In the genomic region with DNA sequence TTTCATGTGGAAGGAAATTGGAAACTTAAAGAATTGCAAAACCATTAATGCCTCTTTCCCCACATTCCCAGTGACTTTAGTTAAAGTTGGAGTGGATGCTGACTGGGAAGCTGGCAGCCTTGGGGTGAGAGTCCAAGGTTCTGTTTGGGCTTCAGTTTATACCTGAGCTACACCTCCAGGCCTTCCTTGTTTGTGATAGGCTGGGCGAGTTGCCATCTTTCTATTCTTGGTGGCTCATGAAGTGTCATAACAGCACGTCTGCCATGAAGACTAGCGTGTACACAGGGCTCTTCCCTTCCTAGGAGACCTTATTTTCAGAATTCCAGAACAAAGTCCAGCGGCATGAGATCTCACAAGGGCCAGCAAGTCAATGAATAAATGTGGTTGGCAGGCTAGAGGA, we compare ENCODE assay signal across 21 mouse cellular contexts. TPM values are rescaled to one million over a fixed set of nuclear protein-coding genes. Genes with fewer than 3 reads are reported as not detected.
DNase-seq lines count a peak whose midpoint lies in the region; ATAC-seq and TF ChIP-seq lines count a peak whose summit lies in the region.
"Had no signal": no experiment of that assay in that cellular context is flagged by ENCODE, and none has a peak within 500 bp of the region (broad histone marks: within the 10 kb centered on the region; RNA-seq: fewer than 3 reads in every experiment).

No protein-coding gene starts in this region.

- H3K9me3 ChIP-seq in liver, embryonic 11.5 days (ENCODE audit: control insufficient read depth, low read length): no peaks in the 10 kb centered on the region
- H3K9me3 ChIP-seq in intestine, postnatal 0 days (ENCODE audit: control insufficient read depth): no peaks in the 10 kb centered on the region
- no peaks in the 10 kb centered on the region for H3K9me3 ChIP-seq in kidney, postnatal 0 days (replicated peaks; ENCODE audit: low read length)
- no peaks in the 10 kb centered on the region for H3K9me3 ChIP-seq in stomach, postnatal 0 days (ENCODE audit: control insufficient read depth, low read length)
- H3K9me3 ChIP-seq: forebrain, embryonic 12.5 days; heart, embryonic 13.5 days; limb, embryonic 12.5 days; midbrain, embryonic 13.5 days; neural tube, embryonic 15.5 days had no signal

- no peak for TF ChIP-seq EP300 in stomach, postnatal 0 days (optimal IDR thresholded peaks at IDR 0.05)

- TF ChIP-seq POLR2A in liver, adult 2 months (IDR thresholded peaks at IDR 0.05; ENCODE audit: extremely low read depth, insufficient read depth, low read length): no peak

- no peak overlapping the region for H3K4me3 ChIP-seq in liver, adult 2 months (ENCODE audit: insufficient read depth, low read depth, low read length)
- no peak overlapping the region for H3K4me3 ChIP-seq in liver, embryonic 11.5 days (ENCODE audit: low read depth, low read length)
- H3K4me3 ChIP-seq in intestine, postnatal 0 days (ENCODE audit: low read depth, low read length): no peak overlapping the region
- H3K4me3 ChIP-seq in kidney, postnatal 0 days (replicated peaks; ENCODE audit: low read depth, low read length): no peak overlapping the region
- no peak overlapping the region for H3K4me3 ChIP-seq in stomach, postnatal 0 days (ENCODE audit: low read depth, low read length)
- H3K4me3 ChIP-seq: forebrain, embryonic 12.5 days; heart, embryonic 13.5 days; limb, embryonic 12.5 days; midbrain, embryonic 13.5 days; neural tube, embryonic 15.5 days had no signal

- H3K79me2 ChIP-seq in liver, adult 2 months (ENCODE audit: control insufficient read depth, insufficient read depth, low read length): no peaks in the 10 kb centered on the region

- H3K27ac ChIP-seq in liver, adult 2 months (replicated peaks; ENCODE audit: insufficient read depth, low read depth, low read length): peak overlapping the region; percentile 78
- H3K27ac ChIP-seq in liver, embryonic 11.5 days (ENCODE audit: low read depth, low read length): no peak overlapping the region
- no peak overlapping the region for H3K27ac ChIP-seq in intestine, postnatal 0 days (ENCODE audit: low read depth, low read length)
- H3K27ac ChIP-seq in kidney, postnatal 0 days: no peak overlapping the region
- no peak overlapping the region for H3K27ac ChIP-seq in stomach, postnatal 0 days (replicated peaks)
- H3K27ac ChIP-seq: forebrain, embryonic 12.5 days; heart, embryonic 13.5 days; limb, embryonic 12.5 days; macrophage; midbrain, embryonic 13.5 days; neural tube, embryonic 15.5 days had no signal

- DNase-seq in liver, adult 2 months (ENCODE audit: extremely low read depth, low read depth, low spot score): peak; percentile 98
- DNase-seq in liver, embryonic 11.5 days (ENCODE audit: low spot score): no peak
- DNase-seq in kidney, postnatal 0 days (ENCODE audit: low spot score): no peak
- DNase-seq in stomach, postnatal 0 days (ENCODE audit: low spot score): no peak
- no peak for DNase-seq in natural killer cell, adult 2 months (ENCODE audit: low spot score in 2 of 2)
- no peak for DNase-seq in cerebellum, adult 11 months
- DNase-seq: adrenal gland, postnatal 36 days; cerebellum, postnatal 10 days; heart, postnatal 4 days; lung, embryonic 14.5 days; thymus, postnatal 25 days had no signal

- TF ChIP-seq CTCF in liver, adult 2 months (IDR thresholded peaks at IDR 0.05; ENCODE audit: low read depth, low read length): no peak
- TF ChIP-seq CTCF in intestine, postnatal 0 days (IDR thresholded peaks at IDR 0.05; ENCODE audit: low read depth): no peak
- TF ChIP-seq CTCF in kidney, postnatal 0 days (IDR thresholded peaks at IDR 0.05; ENCODE audit: low read depth): no peak
- TF ChIP-seq CTCF in stomach, postnatal 0 days (IDR thresholded peaks at IDR 0.05; ENCODE audit: low read depth): no peak

- no peak for ATAC-seq in liver, embryonic 11.5 days (replicated peaks; ENCODE audit: low FRiP score)
- peak; percentile 92 for ATAC-seq in intestine, postnatal 0 days
- peak; percentile 86 for ATAC-seq in kidney, postnatal 0 days (replicated peaks; ENCODE audit: low FRiP score, low read depth)
- ATAC-seq in stomach, postnatal 0 days (ENCODE audit: low FRiP score, low TSS enrichment): 0 out of 2 replicates have a peak, but pooled peaks have one; percentile 63
- ATAC-seq: activated CD4-positive, CD25-positive, alpha-beta regulatory T cell, adult 4 months; hindbrain, embryonic 16.5 days; midbrain, embryonic 13.5 days; Patski had no signal

- WGBS in liver, adult 2 months: 25% methylated on average over 4 of the region's 4 CpGs
- WGBS in liver, embryonic 11.5 days: 76% methylated on average over 4 of the region's 4 CpGs
- 21% methylated on average over 4 of the region's 4 CpGs for WGBS in intestine, postnatal 0 days
- 62% methylated on average over 4 of the region's 4 CpGs for WGBS in kidney, postnatal 0 days
- WGBS in stomach, postnatal 0 days: 46% methylated on average over 4 of the region's 4 CpGs

- no peak overlapping the region for H3K4me2 ChIP-seq in liver, embryonic 11.5 days
- H3K4me2 ChIP-seq in intestine, postnatal 0 days (replicated peaks; ENCODE audit: low read depth): no peak overlapping the region
- no peak overlapping the region for H3K4me2 ChIP-seq in kidney, postnatal 0 days (ENCODE audit: low read length)
- no peak overlapping the region for H3K4me2 ChIP-seq in stomach, postnatal 0 days (replicated peaks; ENCODE audit: low read depth)
- H3K4me2 ChIP-seq: forebrain, embryonic 12.5 days; heart, embryonic 13.5 days; limb, embryonic 12.5 days; lung, embryonic 14.5 days; midbrain, embryonic 13.5 days; neural tube, embryonic 15.5 days had no signal

- no peaks in the 10 kb centered on the region for H3K27me3 ChIP-seq in liver, adult 2 months (ENCODE audit: control insufficient read depth, insufficient read depth, low read length)
- H3K27me3 ChIP-seq in liver, embryonic 11.5 days (replicated peaks; ENCODE audit: control insufficient read depth, insufficient read depth, low read length): no peaks in the 10 kb centered on the region
- H3K27me3 ChIP-seq in intestine, postnatal 0 days (replicated peaks; ENCODE audit: control insufficient read depth, insufficient read depth, low read length): no peaks in the 10 kb centered on the region
- H3K27me3 ChIP-seq in kidney, postnatal 0 days (ENCODE audit: insufficient read depth, low read length): no peaks in the 10 kb centered on the region
- no peaks in the 10 kb centered on the region for H3K27me3 ChIP-seq in stomach, postnatal 0 days (ENCODE audit: control insufficient read depth, insufficient read depth, low read length)
- H3K27me3 ChIP-seq: forebrain, embryonic 12.5 days; heart, embryonic 13.5 days; limb, embryonic 12.5 days; midbrain, embryonic 13.5 days; neural tube, embryonic 15.5 days; Patski had no signal

- H3K4me1 ChIP-seq in liver, adult 2 months (ENCODE audit: control insufficient read depth, insufficient read depth, low read length): peaks cover 7% of the 10 kb centered on the region; the same call in 1 of the 2 replicates
- H3K4me1 ChIP-seq in liver, embryonic 11.5 days (replicated peaks; ENCODE audit: control insufficient read depth, insufficient read depth, low read length): no peaks in the 10 kb centered on the region; the same call in 1 of the 2 replicates
- H3K4me1 ChIP-seq in intestine, postnatal 0 days (replicated peaks; ENCODE audit: control insufficient read depth, insufficient read depth, low read length): no peaks in the 10 kb centered on the region
- no peaks in the 10 kb centered on the region for H3K4me1 ChIP-seq in kidney, postnatal 0 days (replicated peaks; ENCODE audit: insufficient read depth, low read length)
- H3K4me1 ChIP-seq in stomach, postnatal 0 days (replicated peaks; ENCODE audit: control insufficient read depth, insufficient read depth): no peaks in the 10 kb centered on the region
- H3K4me1 ChIP-seq: forebrain, embryonic 12.5 days; limb, embryonic 12.5 days; midbrain, embryonic 13.5 days had no signal

- no peak overlapping the region for H3K9ac ChIP-seq in liver, adult 2 months (ENCODE audit: low read depth, low read length)
- H3K9ac ChIP-seq in liver, embryonic 11.5 days (ENCODE audit: low read depth, low read length): no peak overlapping the region
- no peak overlapping the region for H3K9ac ChIP-seq in intestine, postnatal 0 days (ENCODE audit: low read depth, low read length)
- H3K9ac ChIP-seq in kidney, postnatal 0 days (ENCODE audit: low read depth, low read length): no peak overlapping the region
- H3K9ac ChIP-seq in stomach, postnatal 0 days (ENCODE audit: low read length): no peak overlapping the region
- H3K9ac ChIP-seq: forebrain, embryonic 12.5 days; heart, embryonic 13.5 days; limb, embryonic 12.5 days; lung, embryonic 14.5 days; midbrain, embryonic 13.5 days; neural tube, embryonic 15.5 days had no signal

- no peaks in the 10 kb centered on the region for H3K36me3 ChIP-seq in liver, adult 2 months (ENCODE audit: control insufficient read depth, insufficient read depth, low read length)
- H3K36me3 ChIP-seq in liver, embryonic 11.5 days (ENCODE audit: control insufficient read depth, insufficient read depth, low read length): no peaks in the 10 kb centered on the region
- H3K36me3 ChIP-seq in intestine, postnatal 0 days (ENCODE audit: control insufficient read depth, insufficient read depth): no peaks in the 10 kb centered on the region
- H3K36me3 ChIP-seq in kidney, postnatal 0 days (ENCODE audit: insufficient read depth, low read length): no peaks in the 10 kb centered on the region
- no peaks in the 10 kb centered on the region for H3K36me3 ChIP-seq in stomach, postnatal 0 days (ENCODE audit: control insufficient read depth, insufficient read depth, low read length)
- H3K36me3 ChIP-seq: forebrain, embryonic 12.5 days; heart, embryonic 13.5 days; limb, embryonic 12.5 days; midbrain, embryonic 13.5 days; neural tube, embryonic 15.5 days had no signal

RNA-seq across cellular contexts. Expression of gene Ergic1, which starts 38.6 kb away (rescaled TPM):
- 30.7 and 34.6 TPM in 2 replicates for total RNA-seq in liver, adult 2 months (2014; rRNA removed)
- 93.3 and 106 TPM in 2 replicates for polyA plus RNA-seq in liver, adult 2 months (2012; rRNA removed)
- polyA plus RNA-seq in liver, embryonic 11.5 days (2014; fragmentation: Nextera tagmentation; extraction: Ambion mirVana): 89.5 and 96.1 TPM in 2 replicates
- polyA plus RNA-seq in intestine, postnatal 0 days (2015; fragmentation: Nextera tagmentation; extraction: Ambion mirVana): 48.6 TPM in 2 replicates
- 103 and 107 TPM in 2 replicates for polyA plus RNA-seq in kidney, postnatal 0 days (2015; fragmentation: Nextera tagmentation; extraction: Ambion mirVana)
- polyA plus RNA-seq in stomach, postnatal 0 days (2015; fragmentation: Nextera tagmentation; extraction: Ambion mirVana): 64.2 and 65.5 TPM in 2 replicates

RNA-seq across cellular contexts. Expression of gene Dusp1, which starts 39.2 kb away (rescaled TPM):
- 10.5 and 10.7 TPM in 2 replicates for total RNA-seq in liver, adult 2 months (2014; rRNA removed)
- 22.2 and 40.0 TPM in 2 replicates for polyA plus RNA-seq in liver, adult 2 months (2012; rRNA removed)
- 18.6 and 22.7 TPM in 2 replicates for polyA plus RNA-seq in liver, embryonic 11.5 days (2014; fragmentation: Nextera tagmentation; extraction: Ambion mirVana)
- polyA plus RNA-seq in intestine, postnatal 0 days (2015; fragmentation: Nextera tagmentation; extraction: Ambion mirVana): 18.9 and 19.4 TPM in 2 replicates
- 28.3 and 31.5 TPM in 2 replicates for polyA plus RNA-seq in kidney, postnatal 0 days (2015; fragmentation: Nextera tagmentation; extraction: Ambion mirVana)
- 27.7 and 33.1 TPM in 2 replicates for polyA plus RNA-seq in stomach, postnatal 0 days (2015; fragmentation: Nextera tagmentation; extraction: Ambion mirVana)
